Mouse (Mus musculus) lung, postnatal 36 days (tissue): ENCODE results near the gene Tcstv3.
"Not testable (repeated sequence)": the region's sequence is repeated elsewhere in the genome, so short reads cannot be mapped to it uniquely, and the experiment has no call there.

Experiments
- DNase-seq: peaks from one replicate; pipeline ENCODE4 v3.0.0; 2022; ENCODE audit warnings: mixed read lengths

Tcstv3 gene

GRCm38 (mm10) chr13:120316578-120316977 lies at the start of gene Tcstv3:
Tcstv3 (plus strand) TSS chr13:120316878.
- DNase-seq, result not testable (repeated sequence)

DNA sequence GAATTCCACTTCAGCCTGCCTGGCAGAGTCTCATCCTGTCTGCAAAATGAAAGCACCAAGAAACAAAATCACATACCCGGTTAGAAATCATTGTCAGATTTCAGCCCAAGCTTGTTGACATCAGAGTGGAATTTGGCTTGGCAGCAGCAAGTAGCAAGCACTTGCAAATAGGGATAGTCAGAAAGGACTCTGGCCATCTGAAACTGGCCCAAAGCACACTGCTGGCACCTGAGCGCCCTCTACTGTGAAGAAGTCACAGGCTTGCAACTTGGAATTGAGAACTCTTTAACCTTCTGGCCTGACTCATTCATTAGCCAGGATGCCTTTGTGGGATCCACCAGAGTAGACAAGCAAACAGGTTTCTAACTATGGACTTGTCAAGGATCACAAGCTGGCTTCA lies 38.8 kb upstream of the Tcstv3 start:
- not testable (repeated sequence) for DNase-seq

DNA sequence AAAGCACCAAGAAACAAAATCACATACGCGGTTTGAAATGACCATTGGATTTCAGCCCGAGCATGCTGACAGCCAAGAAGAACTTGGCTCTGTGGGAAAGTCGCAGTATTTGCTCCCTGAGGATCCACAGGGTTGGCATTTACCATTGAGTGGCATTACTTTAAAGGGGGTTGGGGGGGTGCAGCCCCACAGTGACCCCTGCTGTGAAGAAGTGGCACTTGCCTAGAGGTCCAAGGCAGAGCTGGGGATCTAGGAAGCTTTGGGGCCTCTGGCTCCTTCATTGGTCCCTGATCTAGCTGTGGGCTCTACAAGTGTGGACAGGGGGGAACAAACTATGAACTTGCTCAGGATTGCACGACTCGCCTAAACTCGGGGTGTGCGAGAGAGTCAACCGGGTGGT lies 37.9 kb upstream of the Tcstv3 start:
- DNase-seq, result no peak

- no peak for DNase-seq
Observed at GRCm38 (mm10) chr13:120299324-120299894, 17.3 kb upstream of the Tcstv3 start.

- DNase-seq, result peak; percentile 35
Observed at GRCm38 (mm10) chr13:120299991-120300442, 16.7 kb upstream of the Tcstv3 start, which contains the start of gene BC147527. BC147527 (plus strand) TSS chr13:120300392.

DNA sequence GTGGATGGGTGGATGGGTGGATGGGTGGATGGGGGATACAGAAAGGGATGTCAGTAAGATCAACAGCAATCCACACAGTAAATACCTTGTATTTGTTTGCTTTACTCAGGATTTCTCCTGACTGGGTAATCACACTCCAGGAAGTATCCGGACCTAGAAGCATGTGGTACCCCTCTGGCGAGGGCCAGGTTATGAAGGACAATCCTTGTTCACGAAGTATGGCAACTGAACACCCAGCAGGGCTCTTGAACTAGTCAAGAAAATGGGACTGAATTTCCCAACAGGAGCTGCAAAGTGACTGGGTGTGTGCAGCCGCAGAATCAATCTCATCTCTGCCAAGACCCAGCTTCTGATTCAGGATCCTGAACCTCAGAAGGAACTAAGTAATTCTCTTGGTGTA lies 15.8 kb upstream of the Tcstv3 start:
- no peak for DNase-seq

DNA sequence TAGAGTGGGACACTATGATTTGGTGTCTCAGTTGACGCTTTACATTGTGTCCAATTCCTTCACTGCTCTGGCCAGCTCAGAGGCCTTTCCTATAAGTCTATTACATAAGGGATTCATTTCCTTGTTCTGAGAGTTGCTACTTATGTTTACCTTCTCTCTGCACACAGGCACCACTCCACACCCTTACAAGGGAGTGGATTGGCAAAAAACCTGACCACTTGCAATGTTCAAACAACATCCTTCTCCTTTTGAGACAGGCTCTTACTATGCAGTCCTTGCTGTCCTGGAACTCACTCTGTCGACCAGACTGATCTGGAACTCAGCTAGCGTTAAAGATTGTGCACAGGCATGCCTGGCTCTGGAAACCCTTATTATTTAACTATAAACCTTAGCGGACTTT lies 5.9 kb upstream of the Tcstv3 start:
- peak; percentile 35 for DNase-seq

- DNase-seq, result no peak
Observed at GRCm38 (mm10) chr13:120313584-120313983, 3.1 kb upstream of the Tcstv3 start.

- no peak for DNase-seq
Observed at GRCm38 (mm10) chr13:120320183-120320582, 3.5 kb downstream of the Tcstv3 start.

DNA sequence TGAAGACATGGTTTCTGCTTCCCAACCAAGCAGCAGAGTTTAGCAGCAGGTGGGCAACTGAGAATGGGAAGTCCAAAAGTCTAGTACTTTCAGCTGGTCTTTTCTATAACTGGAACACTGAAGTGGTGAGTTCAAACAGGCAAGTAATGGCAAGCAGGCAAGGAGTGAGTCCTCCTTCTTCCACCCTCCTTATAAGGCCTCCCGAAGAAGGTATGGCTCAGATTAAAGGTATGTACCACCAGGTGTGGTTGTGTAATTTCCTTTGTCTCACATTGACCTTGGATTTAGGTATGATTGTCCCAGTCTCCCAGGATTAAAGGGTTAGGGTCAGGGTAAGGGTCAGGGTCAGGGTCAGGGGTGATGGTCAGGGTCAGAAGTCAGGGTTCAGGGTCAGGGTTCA lies 4.0 kb downstream of the Tcstv3 start:
- no peak for DNase-seq
